ENCODE assay signal across 21 mouse cellular contexts in the genomic region with DNA sequence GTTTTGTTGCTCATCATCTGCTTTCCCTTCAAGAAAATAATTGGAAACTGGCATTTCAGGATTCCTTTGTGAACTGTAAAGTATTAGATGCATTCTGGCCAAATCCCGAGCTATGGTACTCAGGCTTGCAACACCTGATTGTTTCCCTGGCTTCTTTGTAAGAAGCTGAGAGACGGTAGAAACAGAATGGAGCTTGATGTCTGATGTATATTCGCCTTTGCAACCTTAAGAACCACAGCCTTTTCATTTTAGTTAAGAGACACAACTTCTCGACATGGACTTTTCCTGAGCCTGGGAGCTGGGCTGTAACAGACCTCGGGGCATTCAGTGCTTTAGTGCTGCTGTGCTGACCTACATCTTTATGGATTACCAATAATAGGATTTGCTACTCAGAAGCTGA. TPM values are rescaled to one million over a fixed set of nuclear protein-coding genes. Genes with fewer than 3 reads are reported as not detected.
DNase-seq lines count a peak whose midpoint lies in the region; ATAC-seq lines count a peak whose summit lies in the region.
"Had no signal": no experiment of that assay in that cellular context is flagged by ENCODE, and none has a peak within 500 bp of the region (broad histone marks: within the 10 kb centered on the region; RNA-seq: fewer than 3 reads in every experiment).

A gene (plus strand): TSS at position 301 of the 400 bp plus-strand sequence.

- DNase-seq in retina, adult 2 months (ENCODE audit: low read depth, low spot score) = peak; percentile 65
- no peak for DNase-seq in retina, embryonic 14.5 days (ENCODE audit: low spot score)
- DNase-seq in retina, postnatal 1 day = peak; percentile 44
- peak; percentile 40 for DNase-seq in retina, postnatal 7 days (ENCODE audit: low read depth, low spot score)
- no peak for DNase-seq in limb, embryonic 10.5 days (ENCODE audit: low spot score)
- DNase-seq: adrenal gland, adult 2 months; adrenal gland, adult 8-10 months; adrenal gland, postnatal 10 days; adrenal gland, postnatal 14 days; adrenal gland, postnatal 25 days; adrenal gland, postnatal 36 days; B cell, adult 2 months; cerebellum, adult 11 months; cerebellum, adult 11-12 months; cerebellum, adult 18-20 months had no signal

- no peak within 1 kb of the TSS for H3K4me2 ChIP-seq in hindbrain, embryonic 16.5 days (ENCODE audit: low read length)

- H3K36me3 ChIP-seq in limb, embryonic 10.5 days = no peaks in the 10 kb centered on the region
- no peaks in the 10 kb centered on the region for H3K36me3 ChIP-seq in hindbrain, embryonic 16.5 days (ENCODE audit: control insufficient read depth, insufficient read depth, low read length)
- H3K36me3 ChIP-seq: G1E had no signal

- no peak within 1 kb of the TSS for H3K9ac ChIP-seq in hindbrain, embryonic 16.5 days (ENCODE audit: low read depth, low read length)

- H3K4me3 ChIP-seq in limb, embryonic 10.5 days = no peak within 1 kb of the TSS
- H3K4me3 ChIP-seq in hindbrain, embryonic 16.5 days (ENCODE audit: low read length) = no peak within 1 kb of the TSS

- no peak for ATAC-seq in hindbrain, embryonic 16.5 days
- ATAC-seq: activated CD4-positive, CD25-positive, alpha-beta regulatory T cell, adult 4 months; CD4-positive, CD25-positive, alpha-beta regulatory T cell, adult 4 months; Patski had no signal

- no peaks in the 10 kb centered on the region for H3K27me3 ChIP-seq in limb, embryonic 10.5 days (ENCODE audit: low read depth, poor library complexity, severe bottlenecking)
- H3K27me3 ChIP-seq in hindbrain, embryonic 16.5 days (replicated peaks; ENCODE audit: control insufficient read depth, insufficient read depth, low read length) = no peaks in the 10 kb centered on the region
- H3K27me3 ChIP-seq: Patski had no signal

- no peak within 1 kb of the TSS for H3K27ac ChIP-seq in limb, embryonic 10.5 days
- no peak within 1 kb of the TSS for H3K27ac ChIP-seq in hindbrain, embryonic 16.5 days (ENCODE audit: low read depth, low read length)

- H3K9me3 ChIP-seq in limb, embryonic 10.5 days (replicated peaks) = no peaks in the 10 kb centered on the region
- no peaks in the 10 kb centered on the region for H3K9me3 ChIP-seq in hindbrain, embryonic 16.5 days (ENCODE audit: control insufficient read depth, low read length)
- H3K9me3 ChIP-seq: G1E had no signal

- H3K4me1 ChIP-seq in limb, embryonic 10.5 days = no peaks in the 10 kb centered on the region
- H3K4me1 ChIP-seq in hindbrain, embryonic 16.5 days (ENCODE audit: control insufficient read depth, insufficient read depth, low read depth, low read length) = no peaks in the 10 kb centered on the region

- 80% methylated on average over 5 of the region's 5 CpGs for WGBS in limb, embryonic 10.5 days
- WGBS in hindbrain, embryonic 16.5 days = 81% methylated on average over 5 of the region's 5 CpGs

RNA-seq across cellular contexts. Expression of the gene that starts here (rescaled TPM):
- not detected in 2 replicates for polyA plus RNA-seq in limb, embryonic 10.5 days (2016; fragmentation: Nextera tagmentation; extraction: Ambion mirVana)
- not detected in 2 replicates for polyA plus RNA-seq in hindbrain, embryonic 16.5 days (2015; fragmentation: Nextera tagmentation; extraction: Ambion mirVana)
- polyA plus RNA-seq: activated CD4-positive, CD25-positive, alpha-beta regulatory T cell, adult 4 months; adrenal gland, adult 2 months; brain, embryonic 14.5 days; CD4-positive, CD25-positive, alpha-beta regulatory T cell, adult 4 months; G1E; Patski had no signal

Comparison
In these comparisons a context has a peak if more than half of its experiments do, and no peak if none do; other contexts are left out.
1. DNase-seq: peak in retina, adult 2 months (single experiment), retina, postnatal 1 day (single experiment) and retina, postnatal 7 days (single experiment); none in retina, embryonic 14.5 days (single experiment) and limb, embryonic 10.5 days (single experiment).